Mouse (Mus musculus) cerebellum, adult 2 months (tissue): ENCODE data around the gene Colec11. TPM values are rescaled to one million over a fixed set of nuclear protein-coding genes. Genes with fewer than 3 reads are reported as not detected.

ENCODE experiments used
- DNase-seq, 2 experiments: peaks; one replicate each; pipeline ENCODE4 v3.0.0; 2021
- H3K27ac ChIP-seq: fragments of 200-500 bp; 2 replicates; pipeline ENCODE4 v1.5.1; 2012; ENCODE audit warnings: low read length, control low read depth, inconsistent platforms; ENCODE audit not compliant: insufficient read depth
- H3K27me3 ChIP-seq: fragments of 200-500 bp; 2 replicates; pipeline ENCODE4 v1.6.1; 2012; ENCODE audit warnings: inconsistent platforms, mild to moderate bottlenecking, low read length, moderate library complexity; ENCODE audit not compliant: control insufficient read depth, insufficient read depth
- H3K4me1 ChIP-seq: fragments of 200-500 bp; 2 replicates; pipeline ENCODE4 v1.6.1; 2011; ENCODE audit warnings: low read length; ENCODE audit not compliant: control insufficient read depth, insufficient read depth
- H3K4me3 ChIP-seq: fragments of 200-500 bp; replicated peaks from 2 replicates; pipeline ENCODE3; 2011; ENCODE audit warnings: mild to moderate bottlenecking, low read depth, low read length, control low read depth; ENCODE audit not compliant: insufficient read depth
- CTCF ChIP-seq: fragments of 200-500 bp; IDR thresholded peaks from 2 replicates; pipeline ENCODE4 v1.5.1; 2011; ENCODE audit warnings: low read depth, mild to moderate bottlenecking, control low read depth, low read length, moderate library complexity, borderline replicate concordance; ENCODE audit not compliant: insufficient read depth
- POLR2A ChIP-seq: fragments of 200-500 bp; IDR thresholded peaks from 2 replicates; pipeline ENCODE4 v1.6.1; 2011; ENCODE audit warnings: low read length, control low read depth, borderline replicate concordance; ENCODE audit not compliant: insufficient read depth
- WGBS: fragments of 180-500 bp; shearing (Covaris S2); methylation state at CpG from one replicate; pipeline ENCODE4 v1.1.7; 2018; 5-methylcytosine and 5-hydroxymethylcytosine counted together
- polyA plus RNA-seq: library from polyadenylated mRNA; depleted of rRNA; stranded (reverse); fragments of >200 nt; gene quantifications from 2 replicates; pipeline ENCODE4 v1.2.3, GENCODE M21; 2012

The Colec11 gene
- polyA plus RNA-seq, 1 experiment, result 1.0 TPM

GRCm38 (mm10) chr12:28621451-28622166 lies 1.6 kb downstream of the Colec11 start:
- TF ChIP-seq CTCF, result no peak
- no peak for TF ChIP-seq POLR2A
- H3K27ac ChIP-seq, result no peak overlapping the region
- H3K4me1 ChIP-seq, result 0 out of 2 replicates have a peak, but pooled peaks cover 5% of the 10 kb centered on the region
- no peak overlapping the region for H3K4me3 ChIP-seq
- no peaks in the 10 kb centered on the region; the same call in 1 of the 2 replicates for H3K27me3 ChIP-seq
- DNase-seq, result no peak
- 28% methylated on average over 7 of the region's 7 CpGs for WGBS

GRCm38 (mm10) chr12:28617297-28617696 lies 5.9 kb downstream of the Colec11 start:
- 37% methylated on average over 4 of the region's 4 CpGs for WGBS
- TF ChIP-seq CTCF, result no peak
- no peak for TF ChIP-seq POLR2A
- Histone ChIP-seq H3K4me1 (0 out of 2 replicates have a peak, but pooled peaks cover 2% of the 10 kb centered on the region), H3K27ac (no peak overlapping the region), H3K4me3 (no peak overlapping the region), H3K27me3 (no peaks in the 10 kb centered on the region; the same call in 1 of the 2 replicates)
- no peak for DNase-seq

GRCm38 (mm10) chr12:28614401-28614800 lies 8.8 kb downstream of the Colec11 start:
- H3K27me3 ChIP-seq, result no peaks in the 10 kb centered on the region
- no peak overlapping the region for H3K27ac ChIP-seq
- WGBS, result 42% methylated on average over 7 of the region's 7 CpGs

GRCm38 (mm10) chr12:28612391-28612790 lies 10.8 kb downstream of the Colec11 start:
- Histone ChIP-seq H3K4me3 (no peak overlapping the region), H3K27ac (no peak overlapping the region), H3K4me1 (peaks cover 4% of the 10 kb centered on the region), H3K27me3 (no peaks in the 10 kb centered on the region)
- no peak for TF ChIP-seq CTCF
- TF ChIP-seq POLR2A, result no peak
- no peak for DNase-seq
- WGBS, result 77% methylated on average over 6 of the region's 6 CpGs

More at GRCm38 (mm10) chr12:28614401-28614800, 8.8 kb downstream of the Colec11 start:
- no peaks in the 10 kb centered on the region for H3K4me1 ChIP-seq
- TF ChIP-seq POLR2A (no peak), CTCF (no peak)
- H3K4me3 ChIP-seq, result no peak overlapping the region
- DNase-seq, result no peak

GRCm38 (mm10) chr12:28607546-28608305 lies 15.5 kb downstream of the Colec11 start:
- peak; percentile 54 to 62 for DNase-seq
- peak; percentile 20; the same call in 1 of the 2 replicates for TF ChIP-seq POLR2A
- no peak for TF ChIP-seq CTCF
- Histone ChIP-seq H3K4me1 (peaks cover 11% of the 10 kb centered on the region), H3K27me3 (no peaks in the 10 kb centered on the region), H3K27ac (0 out of 2 replicates have a peak overlapping the region, but pooled peaks have one; percentile 3), H3K4me3 (peak overlapping the region; percentile 48)
- WGBS, result 6% methylated on average over 17 of the region's 17 CpGs

GRCm38 (mm10) chr12:28603494-28603893 lies 19.7 kb downstream of the Colec11 start:
- Histone ChIP-seq H3K27ac (no peak overlapping the region), H3K27me3 (no peaks in the 10 kb centered on the region), H3K4me1 (peaks cover 19% of the 10 kb centered on the region), H3K4me3 (no peak overlapping the region)
- TF ChIP-seq CTCF, result no peak
- TF ChIP-seq POLR2A, result no peak
- DNase-seq, result peak; percentile 14 to 28
- 61% methylated on average over 1 of the region's 1 CpGs for WGBS

GRCm38 (mm10) chr12:28602259-28602658 lies 20.9 kb downstream of the Colec11 start:
- DNase-seq, result peak; percentile 71 to 82
- TF ChIP-seq POLR2A, result no peak
- Histone ChIP-seq H3K4me1 (peaks cover 14% of the 10 kb centered on the region), H3K27ac (no peak overlapping the region), H3K27me3 (no peaks in the 10 kb centered on the region), H3K4me3 (no peak overlapping the region)
- WGBS, result 2% methylated on average over 4 of the region's 4 CpGs

- DNase-seq, result no peak
- no peak overlapping the region for H3K4me3 ChIP-seq
- WGBS, result 77% methylated on average over 2 of the region's 2 CpGs
Measured at GRCm38 (mm10) chr12:28598526-28598991, 24.6 kb downstream of the Colec11 start.

More at GRCm38 (mm10) chr12:28598526-28598991, 24.6 kb downstream of the Colec11 start:
- peaks cover 10% of the 10 kb centered on the region for H3K4me1 ChIP-seq
- TF ChIP-seq POLR2A, result no peak
- no peak for TF ChIP-seq CTCF
- no peaks in the 10 kb centered on the region for H3K27me3 ChIP-seq
- H3K27ac ChIP-seq, result no peak overlapping the region
